Mouse (Mus musculus) heart, embryonic 11.5 days (tissue): Measurements from ENCODE around the gene Pilra. TPM values are rescaled to one million over a fixed set of nuclear protein-coding genes. Genes with fewer than 3 reads are reported as not detected.

Experiments used
- ATAC-seq: fragments of 200-750 bp; cut with Nextera tagmentation; replicated peaks from 2 replicates; pipeline ENCODE4 v1.8.0; 2017; ENCODE audit warnings: moderate library complexity; ENCODE audit not compliant: insufficient number of reproducible peaks, low FRiP score, low TSS enrichment
- H3K27ac ChIP-seq: fragments of 300-500 bp; sonication (generic); 2 replicates; pipeline ENCODE4 v1.5.1; 2014; ENCODE audit warnings: mild to moderate bottlenecking, low read depth, low read length
- H3K27me3 ChIP-seq: fragments of 300-500 bp; sonication (generic); 2 replicates; pipeline ENCODE4 v1.6.1; 2014; ENCODE audit warnings: mild to moderate bottlenecking, low read length, mixed read lengths; ENCODE audit not compliant: control insufficient read depth, insufficient read depth
- H3K36me3 ChIP-seq: fragments of 300-500 bp; sonication (generic); 2 replicates; pipeline ENCODE4 v1.6.1; 2014; ENCODE audit warnings: mild to moderate bottlenecking, low read length, moderate library complexity, mixed read lengths; ENCODE audit not compliant: control insufficient read depth, insufficient read depth
- H3K4me1 ChIP-seq: fragments of 300-500 bp; sonication (generic); 2 replicates; pipeline ENCODE4 v1.6.1; 2014; ENCODE audit warnings: low read length; ENCODE audit not compliant: control insufficient read depth, insufficient read depth
- H3K4me2 ChIP-seq: fragments of 300-500 bp; sonication (generic); 2 replicates; pipeline ENCODE4 v1.6.1; 2014; ENCODE audit warnings: mild to moderate bottlenecking, moderate library complexity
- H3K4me3 ChIP-seq: fragments of 300-500 bp; sonication (generic); 2 replicates; pipeline ENCODE4 v1.5.1; 2014; ENCODE audit warnings: low read depth, low read length
- H3K9ac ChIP-seq: fragments of 300-500 bp; sonication (generic); 2 replicates; pipeline ENCODE4 v1.6.1; 2014; ENCODE audit warnings: mild to moderate bottlenecking, low read depth, low read length, moderate library complexity
- H3K9me3 ChIP-seq: fragments of 300-500 bp; sonication (generic); replicated peaks from 2 replicates; pipeline ENCODE4 v1.6.1; 2016; ENCODE audit warnings: low read length; ENCODE audit not compliant: control insufficient read depth
- WGBS: fragments of 180-500 bp; shearing (Covaris S2); extraction: QIAGEN DNeasy Blood & Tissue Kit; methylation state at CpG from one replicate; pipeline ENCODE4 v1.1.7; 2014; ENCODE audit not compliant: insufficient replicate concordance; 5-methylcytosine and 5-hydroxymethylcytosine counted together
- polyA plus RNA-seq: library from polyadenylated mRNA; unstranded; fragments of >200 nt; fragmentation: Nextera tagmentation; extraction: Ambion mirVana; gene quantifications from 2 replicates; pipeline ENCODE4 v1.2.1, GENCODE M21; 2014

Pilra gene
- polyA plus RNA-seq, 1 experiment from 2014 or later: 2.9 TPM

DNA sequence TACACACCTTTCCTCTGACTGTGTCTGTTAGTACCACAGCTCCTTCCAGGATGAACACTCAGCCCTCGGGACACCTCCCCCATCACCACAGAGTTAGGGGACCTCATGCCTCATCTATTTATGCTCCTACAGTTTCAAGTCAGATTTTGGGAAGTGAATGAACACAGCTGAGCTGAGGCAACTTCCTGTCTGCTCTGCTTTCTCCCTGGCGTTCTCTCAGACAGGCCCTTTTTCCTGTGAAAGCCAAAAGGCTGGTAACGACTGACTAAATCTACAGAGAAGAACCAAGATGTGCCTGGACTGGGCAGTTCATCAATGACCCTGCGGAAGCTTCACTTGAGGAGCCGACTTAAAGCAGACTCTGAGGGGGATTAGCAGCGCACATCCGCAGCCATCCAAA, 5.8 kb downstream of the Pilra start:
- ATAC-seq: no peak
- no peak overlapping the region for H3K9ac ChIP-seq
- no peaks in the 10 kb centered on the region for H3K9me3 ChIP-seq
- no peaks in the 10 kb centered on the region for H3K27me3 ChIP-seq
- no peaks in the 10 kb centered on the region for H3K4me1 ChIP-seq
- H3K36me3 ChIP-seq: no peaks in the 10 kb centered on the region
- H3K27ac ChIP-seq: no peak overlapping the region
- H3K4me3 ChIP-seq: no peak overlapping the region
- 79% methylated on average over 7 of the region's 7 CpGs for WGBS
- H3K4me2 ChIP-seq: no peak overlapping the region

DNA sequence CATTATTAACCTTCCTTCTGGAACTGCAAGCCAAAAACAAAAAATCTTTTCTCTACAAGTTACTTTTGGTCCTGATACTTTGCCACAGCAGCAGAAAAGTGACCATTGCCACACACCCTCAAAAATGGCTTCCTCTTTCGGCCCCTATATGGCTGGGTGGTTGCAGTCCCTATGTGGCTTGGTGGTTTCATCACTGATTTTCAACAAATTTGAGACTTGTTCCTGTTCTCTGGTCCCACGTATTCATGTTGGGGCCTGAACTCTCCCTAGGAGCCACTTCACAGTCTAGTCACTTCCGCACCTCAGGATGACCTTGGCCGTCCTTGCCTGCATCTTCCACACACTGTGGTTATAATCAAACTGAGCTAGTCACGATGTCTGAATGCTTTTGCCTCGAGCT, 7.4 kb downstream of the Pilra start:
- no peak overlapping the region for H3K9ac ChIP-seq
- no peak overlapping the region for H3K4me3 ChIP-seq
- H3K4me2 ChIP-seq: no peak overlapping the region

DNA sequence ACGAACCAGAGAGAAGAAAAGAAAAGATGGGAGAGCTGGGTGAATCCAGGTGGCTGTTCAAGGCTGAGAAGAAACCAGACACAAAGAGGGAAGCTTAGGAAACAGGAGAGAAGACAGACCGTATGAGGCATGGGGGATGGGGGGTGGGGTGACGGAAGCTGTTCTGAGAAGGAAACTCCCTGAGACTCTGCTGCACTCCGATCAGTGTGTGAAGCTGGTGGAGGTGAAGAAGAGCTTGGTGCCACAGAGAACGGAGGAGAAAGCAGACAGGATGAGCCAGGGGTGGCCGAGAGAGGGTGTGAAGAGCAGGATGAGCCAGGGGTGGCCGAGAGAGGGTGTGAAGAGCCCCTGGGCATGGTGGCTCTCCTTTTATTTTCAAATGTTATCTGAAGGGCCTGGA, 9.7 kb downstream of the Pilra start:
- Histone ChIP-seq H3K36me3 (no peaks in the 10 kb centered on the region), H3K9me3 (no peaks in the 10 kb centered on the region), H3K27ac (no peak overlapping the region), H3K4me3 (no peak overlapping the region), H3K4me2 (no peak overlapping the region), H3K27me3 (no peaks in the 10 kb centered on the region), H3K4me1 (no peaks in the 10 kb centered on the region), H3K9ac (no peak overlapping the region)
- no peak for ATAC-seq
- 30% methylated on average over 7 of the region's 7 CpGs for WGBS

More for the DNA sequence above, 7.4 kb downstream of the Pilra start:
- 78% methylated on average over 6 of the region's 6 CpGs for WGBS
- no peak for ATAC-seq
- Histone ChIP-seq H3K9me3 (no peaks in the 10 kb centered on the region), H3K4me1 (no peaks in the 10 kb centered on the region), H3K27me3 (no peaks in the 10 kb centered on the region), H3K27ac (no peak overlapping the region), H3K36me3 (no peaks in the 10 kb centered on the region)

DNA sequence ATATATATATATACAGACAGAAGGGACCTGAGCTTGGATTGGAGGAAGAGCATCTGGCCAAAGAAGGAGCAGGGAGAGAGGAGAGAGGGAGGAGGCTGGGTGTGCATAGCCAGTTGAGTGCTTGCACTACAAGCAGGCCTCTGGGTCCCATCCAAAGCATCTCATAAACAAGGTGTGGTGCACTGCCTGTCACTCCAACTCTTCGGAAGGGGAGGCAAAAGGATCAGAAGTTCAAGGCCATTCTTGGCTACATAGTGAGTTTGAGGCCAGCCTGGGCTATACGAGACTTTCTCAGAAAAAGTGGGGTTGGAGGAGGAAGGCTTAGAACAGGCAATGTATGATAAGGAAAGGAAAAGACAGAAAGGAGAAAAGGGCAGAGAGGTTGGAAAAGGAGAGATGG, 10.1 kb downstream of the Pilra start:
- H3K36me3 ChIP-seq: no peaks in the 10 kb centered on the region
- no peak overlapping the region for H3K4me2 ChIP-seq
- H3K27me3 ChIP-seq: no peaks in the 10 kb centered on the region
- 78% methylated on average over 2 of the region's 2 CpGs for WGBS
- no peaks in the 10 kb centered on the region for H3K4me1 ChIP-seq
- no peak for ATAC-seq
- no peak overlapping the region for H3K27ac ChIP-seq
- no peaks in the 10 kb centered on the region for H3K9me3 ChIP-seq
- H3K9ac ChIP-seq: no peak overlapping the region
- H3K4me3 ChIP-seq: no peak overlapping the region

DNA sequence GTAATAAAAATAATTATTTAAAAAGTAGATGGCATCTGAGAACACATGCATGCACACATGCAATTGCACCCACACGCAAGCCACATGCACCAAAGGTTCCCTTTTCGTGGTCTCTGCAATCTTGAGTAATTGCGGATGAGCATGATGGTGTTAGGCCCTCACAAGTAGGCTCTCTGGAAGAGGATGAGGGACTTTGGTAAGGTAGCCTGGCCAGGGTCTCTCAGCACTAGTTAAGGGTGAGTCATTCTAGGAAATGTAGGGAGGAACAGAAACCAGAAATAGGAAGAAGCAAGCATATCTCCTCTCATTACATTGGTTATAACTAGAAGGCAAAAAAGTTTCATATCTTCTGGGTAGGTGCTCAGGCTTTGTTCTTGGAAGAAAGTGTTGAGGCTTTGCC, 11.1 kb downstream of the Pilra start:
- ATAC-seq: no peak
- Histone ChIP-seq H3K9me3 (no peaks in the 10 kb centered on the region), H3K36me3 (no peaks in the 10 kb centered on the region), H3K4me1 (no peaks in the 10 kb centered on the region), H3K9ac (no peak overlapping the region), H3K4me2 (no peak overlapping the region), H3K4me3 (no peak overlapping the region), H3K27me3 (no peaks in the 10 kb centered on the region), H3K27ac (no peak overlapping the region)
- WGBS: 82% methylated on average over 3 of the region's 3 CpGs

DNA sequence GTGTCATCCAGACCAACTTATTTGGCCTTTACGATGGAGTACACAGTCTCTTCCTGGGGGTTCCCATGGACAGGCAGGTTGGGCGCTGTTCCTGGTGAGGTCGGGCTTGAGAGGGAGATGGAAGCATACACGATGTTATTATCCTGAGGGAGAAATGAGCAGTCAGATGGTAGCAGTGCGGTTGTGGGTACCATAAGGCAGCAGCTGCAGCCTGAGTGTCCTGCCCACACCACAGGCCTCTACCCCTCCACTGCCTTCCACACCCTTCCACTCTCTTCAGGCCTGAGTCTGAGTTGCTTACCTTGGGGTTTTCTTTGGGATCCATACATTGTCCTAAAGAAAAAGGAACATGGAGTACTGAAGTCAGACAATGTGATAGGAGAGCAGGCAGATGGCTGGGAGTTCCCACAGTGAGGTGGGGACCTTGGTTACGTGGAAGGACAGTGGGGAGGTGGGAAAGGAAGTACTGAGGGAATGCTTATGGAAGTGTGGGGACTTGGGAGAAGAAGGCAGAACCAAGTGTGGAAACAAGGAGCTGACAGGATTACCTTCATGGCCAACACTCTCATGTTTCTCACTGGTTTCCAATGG, 12.5 kb downstream of the Pilra start:
- no peaks in the 10 kb centered on the region for H3K27me3 ChIP-seq
- WGBS: 80% methylated on average over 6 of the region's 6 CpGs
- no peaks in the 10 kb centered on the region for H3K36me3 ChIP-seq
- H3K9ac ChIP-seq: no peak overlapping the region
- no peak overlapping the region for H3K4me2 ChIP-seq
- H3K9me3 ChIP-seq: no peaks in the 10 kb centered on the region
- no peak overlapping the region for H3K4me3 ChIP-seq
- H3K27ac ChIP-seq: no peak overlapping the region
- no peak for ATAC-seq
- no peaks in the 10 kb centered on the region for H3K4me1 ChIP-seq

DNA sequence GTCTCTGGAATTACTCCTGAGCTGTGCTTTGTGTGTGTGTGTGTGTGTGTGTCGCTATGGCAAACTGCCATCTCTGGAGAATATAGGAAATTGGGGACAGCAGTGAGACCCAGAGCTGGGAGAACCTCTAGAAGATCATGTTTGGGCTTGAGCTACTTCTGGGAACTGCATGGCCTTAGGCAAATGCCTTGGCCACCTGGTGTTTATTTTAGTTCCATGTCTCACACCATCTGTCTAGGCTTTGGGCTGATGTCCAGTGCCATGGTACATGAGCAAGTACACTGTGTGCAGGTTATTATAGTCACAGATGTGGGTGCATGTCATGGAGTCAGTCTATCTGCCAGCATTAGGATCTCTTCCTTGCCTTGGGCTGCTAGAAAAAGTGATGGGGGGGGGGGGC, 13.5 kb downstream of the Pilra start:
- no peaks in the 10 kb centered on the region for H3K27me3 ChIP-seq
- 77% methylated on average over 1 of the region's 1 CpGs for WGBS
- H3K4me3 ChIP-seq: no peak overlapping the region
- ATAC-seq: no peak
- no peak overlapping the region for H3K9ac ChIP-seq
- no peaks in the 10 kb centered on the region for H3K9me3 ChIP-seq
- no peak overlapping the region for H3K4me2 ChIP-seq
- H3K36me3 ChIP-seq: no peaks in the 10 kb centered on the region
- no peaks in the 10 kb centered on the region for H3K4me1 ChIP-seq
- H3K27ac ChIP-seq: no peak overlapping the region

DNA sequence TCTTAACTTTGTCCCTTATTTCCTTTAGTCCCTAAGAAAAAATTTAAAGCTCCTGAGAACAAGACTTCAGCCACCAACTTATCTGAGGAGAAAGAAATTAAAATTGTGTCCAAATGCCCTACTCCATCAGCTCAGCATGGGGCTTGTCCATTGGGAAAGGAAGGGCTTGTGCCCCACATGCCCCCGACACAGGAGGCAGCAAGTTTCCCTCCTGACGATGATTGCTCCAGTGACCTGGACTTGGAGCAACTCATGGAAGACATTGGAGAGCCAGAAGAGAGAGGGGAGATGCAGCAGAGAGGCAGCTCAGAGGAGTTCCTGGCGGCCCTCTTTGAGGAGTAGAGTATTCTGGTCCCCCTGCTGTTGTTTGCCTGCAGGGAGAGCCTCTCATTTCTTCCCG, 14.0 kb downstream of the Pilra start:
- no peaks in the 10 kb centered on the region for H3K9me3 ChIP-seq
- H3K36me3 ChIP-seq: no peaks in the 10 kb centered on the region
- H3K4me3 ChIP-seq: no peak overlapping the region
- no peaks in the 10 kb centered on the region for H3K27me3 ChIP-seq
- 56% methylated on average over 4 of the region's 4 CpGs for WGBS
- H3K9ac ChIP-seq: no peak overlapping the region
- H3K4me2 ChIP-seq: no peak overlapping the region
- no peak for ATAC-seq
- H3K4me1 ChIP-seq: peaks cover 2% of the 10 kb centered on the region; the same call in 1 of the 2 replicates
- H3K27ac ChIP-seq: no peak overlapping the region

DNA sequence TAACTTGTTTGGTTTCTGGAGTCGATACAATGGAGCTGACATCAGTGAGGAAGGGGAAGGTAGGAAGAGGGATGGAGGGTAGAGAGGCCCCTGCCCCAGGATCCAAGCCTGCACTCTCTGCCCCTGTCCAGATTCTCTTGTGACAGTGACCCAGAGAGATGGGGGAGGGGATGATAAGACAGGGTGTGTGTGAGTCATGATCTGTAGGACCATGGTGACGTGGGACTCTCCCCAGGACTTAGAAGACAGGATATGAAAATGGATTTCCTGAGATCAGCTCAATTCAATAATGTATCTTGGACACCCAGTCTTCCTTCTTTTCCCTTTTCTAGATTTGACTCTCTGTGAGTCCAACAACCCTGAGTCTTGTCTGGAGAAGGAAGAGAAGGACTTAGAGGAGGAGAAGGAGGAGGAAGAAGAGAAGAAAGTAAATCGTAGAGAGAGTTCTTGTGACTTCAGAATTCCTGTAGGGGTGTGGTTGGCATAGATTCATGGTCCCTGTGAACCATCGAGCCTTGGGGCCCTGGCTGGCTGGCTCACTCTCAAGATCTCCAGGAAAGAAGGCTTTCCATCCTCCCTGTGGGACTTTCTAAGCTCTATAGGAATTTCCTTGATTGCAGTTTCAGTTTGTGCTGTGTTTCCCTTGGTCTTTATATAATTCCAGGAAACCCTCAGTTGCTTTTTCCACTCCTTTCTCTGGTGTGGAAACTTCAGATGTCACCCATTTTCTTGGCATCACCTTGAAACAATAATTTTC, 18.4 kb downstream of the Pilra start:
- 54% methylated on average over 4 of the region's 4 CpGs for WGBS
- Histone ChIP-seq H3K4me1 (peaks cover 2% of the 10 kb centered on the region; the same call in 1 of the 2 replicates), H3K27ac (peak overlapping the region; percentile 36), H3K4me3 (no peak overlapping the region), H3K9me3 (no peaks in the 10 kb centered on the region), H3K4me2 (no peak overlapping the region), H3K36me3 (no peaks in the 10 kb centered on the region), H3K27me3 (no peaks in the 10 kb centered on the region), H3K9ac (no peak overlapping the region)
- ATAC-seq: no peak
